Mouse (Mus musculus) mouse embryonic stem cell (cell line): Measurements from ENCODE around the gene Arsg.

Source experiments
- in situ Hi-C, 2 experiments: fragments of 300-500 bp; cut with MboI; formaldehyde crosslinking; loops; 1 replicate in 1 of 2; 3 replicates in 1 of 2; pipeline ENCODE4 v1.14.3; 2019 to 2020; ENCODE audit warnings: low sequenced_read_pairs in 2 of 2, low pct_unique_long_range_greater_than_20kb in 1 of 2, mixed read lengths in 1 of 2; ENCODE audit not compliant: unreplicated experiment in 1 of 2

The Arsg gene

DNA sequence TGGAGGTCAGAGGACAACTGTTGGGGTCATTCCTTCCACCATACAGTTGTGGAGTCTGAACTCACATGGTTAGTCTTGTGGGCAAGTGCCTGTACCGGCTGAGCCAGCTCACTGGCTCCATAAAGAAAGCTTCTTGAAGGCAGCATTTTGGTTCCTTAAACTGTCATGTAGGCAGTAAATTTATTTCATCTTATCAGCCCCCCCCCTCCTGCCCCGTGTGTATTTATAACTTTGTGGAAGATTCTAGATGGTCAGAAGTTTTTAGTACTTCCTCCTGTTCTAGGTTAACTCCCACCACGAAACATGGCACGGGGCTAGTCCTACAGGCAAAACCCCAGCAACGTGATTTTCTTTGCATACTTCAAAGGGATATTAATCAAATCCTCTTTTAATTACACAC, 51.7 kb downstream of the Arsg start:
- in situ Hi-C loops, result no loop called here

DNA sequence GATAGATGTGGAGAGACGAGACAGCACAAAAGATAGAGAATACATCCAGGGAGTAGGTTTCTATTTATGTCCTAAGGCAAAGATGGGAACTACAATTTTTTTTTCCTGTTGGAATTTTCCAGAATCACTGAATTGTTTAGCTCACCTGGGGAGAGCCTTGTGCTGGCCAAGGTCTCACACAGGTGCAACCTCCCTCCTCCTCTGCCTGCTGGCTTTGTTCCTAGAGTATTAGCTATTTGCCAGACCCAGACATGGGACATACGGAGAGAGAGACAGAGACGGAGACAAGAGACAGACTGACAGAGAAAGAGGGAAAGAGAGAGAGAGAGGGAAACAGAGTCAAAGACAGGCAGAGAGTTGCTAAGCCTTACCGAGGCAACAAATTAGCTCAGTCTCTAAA, 52.4 kb downstream of the Arsg start:
- in situ Hi-C loops, result no loop called here

DNA sequence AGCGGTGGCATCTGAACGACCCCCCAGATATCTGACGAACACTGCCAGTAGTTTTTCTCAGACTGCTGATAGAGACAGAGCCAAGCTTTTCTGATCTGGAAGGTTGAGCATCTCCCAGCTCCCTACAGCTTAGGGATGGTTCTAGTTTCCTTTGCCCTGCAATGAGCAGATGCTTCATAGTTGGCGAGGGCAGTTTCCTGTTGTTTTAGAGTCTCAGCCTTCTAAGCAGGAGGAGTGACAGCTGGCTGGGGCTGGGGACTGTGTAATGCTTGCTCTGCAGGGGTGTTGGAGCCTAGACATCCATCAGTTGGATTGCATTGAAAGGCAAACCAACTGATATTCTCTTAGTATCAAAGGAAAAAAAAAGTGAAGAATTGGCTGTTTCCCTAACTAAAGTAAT, 56.9 kb downstream of the Arsg start:
- in situ Hi-C loops, result no loop called here

GRCm38 (mm10) chr11:109535966-109536365, 62.8 kb downstream of the Arsg start:
- in situ Hi-C loops, result no loop called here

- in situ Hi-C loops, result no loop called here
Observed at GRCm38 (mm10) chr11:109536939-109537338, 63.8 kb downstream of the Arsg start.

DNA sequence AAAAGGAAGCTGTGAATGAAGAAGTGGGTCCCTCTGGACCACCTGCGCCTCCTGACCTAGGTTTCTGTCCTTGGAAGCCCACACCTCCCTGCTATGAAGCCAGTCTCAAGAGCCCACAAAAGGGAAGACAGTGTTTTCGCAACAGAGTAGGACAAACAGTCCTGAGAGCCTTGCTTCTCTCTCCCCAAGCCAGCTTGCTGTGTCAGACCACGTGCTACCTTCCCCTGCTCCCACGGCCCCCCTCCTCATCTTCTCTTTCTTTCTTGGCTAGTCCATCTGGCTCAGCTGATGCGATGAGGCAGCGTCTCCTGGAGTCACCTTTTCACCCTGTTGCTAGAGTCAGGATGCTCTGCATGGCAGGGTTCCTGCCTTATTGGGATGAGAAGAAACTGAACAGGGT, 66.1 kb downstream of the Arsg start:
- in situ Hi-C loops, result no loop called here

- in situ Hi-C loops, result no loop called here
Observed at GRCm38 (mm10) chr11:109543466-109543865, 70.3 kb downstream of the Arsg start.

DNA sequence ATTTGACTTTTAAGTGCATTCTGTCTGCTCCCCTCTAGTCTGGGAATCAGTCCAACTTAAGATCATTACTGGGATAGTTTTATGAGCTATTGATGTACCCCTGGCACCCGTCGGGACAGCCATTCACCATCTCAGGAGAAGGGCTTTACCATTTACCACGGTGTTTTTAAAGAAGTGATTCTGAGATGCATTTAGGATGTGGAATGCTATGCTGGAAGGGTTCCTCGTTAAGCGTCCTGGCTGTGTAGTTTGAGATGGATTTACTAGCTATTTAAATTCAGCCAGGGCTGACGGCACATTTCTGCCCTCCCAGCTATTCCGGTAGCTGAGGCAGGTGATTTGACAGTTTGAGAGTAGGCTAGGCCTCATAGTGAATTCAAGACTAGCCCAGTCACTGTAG, 71.3 kb downstream of the Arsg start:
- in situ Hi-C loops, result no loop called here

- in situ Hi-C loops, result no loop called here
Observed at GRCm38 (mm10) chr11:109545265-109545664, 72.1 kb downstream of the Arsg start.

DNA sequence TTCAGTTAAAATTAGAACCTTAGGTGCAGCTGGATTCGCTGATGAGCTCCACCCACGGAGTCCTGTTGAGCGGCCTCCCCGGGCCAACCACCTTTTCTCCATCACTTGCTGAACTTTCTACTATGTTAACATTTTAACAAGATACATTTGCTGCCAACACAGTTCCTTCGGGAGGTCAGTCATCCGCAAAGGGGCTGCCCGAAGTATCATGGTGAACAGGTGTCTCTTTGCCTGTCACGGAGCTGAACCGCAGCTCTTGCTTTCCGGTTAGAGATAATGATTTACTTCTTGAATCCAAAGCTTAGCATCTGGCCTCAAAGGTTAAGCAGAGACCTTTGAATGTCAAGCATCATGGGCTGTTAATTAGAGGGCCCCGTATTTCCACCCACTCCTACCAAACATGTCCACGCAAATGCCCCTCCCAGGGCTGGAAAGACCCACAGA, 72.5 kb downstream of the Arsg start:
- in situ Hi-C loops, result no loop called here

- in situ Hi-C loops, result no loop called here
Observed at GRCm38 (mm10) chr11:109546305-109547001, 73.3 kb downstream of the Arsg start.

DNA sequence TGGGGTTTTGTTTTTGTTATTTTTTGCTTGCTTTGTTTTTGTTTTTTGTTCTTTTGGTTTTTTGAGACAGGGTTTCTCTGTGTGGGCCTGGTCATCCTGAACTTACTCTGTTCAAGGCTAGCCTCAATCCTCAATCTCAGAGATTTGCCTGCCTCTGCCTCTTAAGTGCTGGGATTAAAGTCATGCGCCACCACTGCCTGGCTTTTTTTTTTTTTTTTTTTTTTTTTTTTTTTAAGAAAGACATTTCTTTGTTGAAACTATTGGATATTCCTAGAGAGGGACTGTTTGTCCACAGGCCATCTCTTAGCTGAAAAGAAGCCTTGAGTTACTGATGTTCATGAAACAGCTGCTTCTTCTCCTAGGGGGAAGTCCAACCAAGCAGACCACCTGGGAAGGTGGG, 74.5 kb downstream of the Arsg start:
- in situ Hi-C loops, result no loop called here

DNA sequence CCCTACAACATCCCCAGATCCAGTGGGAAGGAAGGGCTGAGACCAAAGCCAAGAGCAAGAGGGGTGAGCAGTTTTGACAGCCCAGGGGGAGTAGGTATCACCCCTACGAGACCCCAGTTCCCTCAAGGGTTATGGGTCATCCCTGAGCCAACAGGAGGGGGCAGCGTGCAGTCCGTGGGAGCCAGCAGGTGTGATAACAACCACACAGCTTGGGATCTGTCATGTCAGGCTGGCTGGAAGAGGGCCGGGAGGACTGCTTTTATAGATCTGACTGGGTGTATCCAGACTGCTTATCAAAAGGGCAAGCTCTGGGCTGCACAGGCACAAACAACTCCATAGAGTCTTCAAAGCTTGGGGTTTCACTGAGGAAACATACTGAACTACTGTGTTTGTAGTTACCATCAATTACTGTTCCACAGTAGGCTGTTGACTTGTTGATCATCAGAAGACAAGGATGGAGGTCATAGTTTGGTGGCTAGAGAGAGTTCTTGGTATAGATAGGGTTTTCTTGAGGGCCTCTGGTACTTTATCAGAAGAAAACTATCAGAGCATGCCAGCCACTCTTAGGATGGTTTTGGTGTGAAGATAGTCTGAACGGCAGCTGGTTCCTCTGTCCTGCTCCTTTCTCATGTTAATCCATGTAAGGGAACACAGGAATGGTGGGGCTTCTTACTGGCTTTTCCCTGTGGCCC, 76.6 kb downstream of the Arsg start:
- in situ Hi-C loops, result no loop called here

DNA sequence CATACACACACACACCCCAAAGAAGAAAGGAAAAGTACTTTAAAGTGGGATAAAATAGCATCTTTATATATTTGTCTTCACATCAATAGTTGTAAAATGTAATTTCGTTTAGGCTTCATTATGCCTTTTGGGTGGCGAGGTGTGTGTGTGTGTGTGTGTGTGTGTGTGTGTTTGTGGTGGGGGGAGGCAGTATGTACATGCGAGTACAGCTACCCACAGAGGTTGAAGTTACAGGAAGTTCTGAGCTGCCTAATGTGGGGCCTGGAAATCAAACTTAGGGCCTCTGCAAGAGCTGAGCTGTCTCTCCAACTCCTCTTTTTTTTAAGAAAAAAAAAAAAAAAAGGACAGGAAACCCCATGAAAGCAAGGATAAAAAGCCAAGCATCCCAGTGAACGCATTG, 80.7 kb downstream of the Arsg start:
- in situ Hi-C loops, result no loop called here

DNA sequence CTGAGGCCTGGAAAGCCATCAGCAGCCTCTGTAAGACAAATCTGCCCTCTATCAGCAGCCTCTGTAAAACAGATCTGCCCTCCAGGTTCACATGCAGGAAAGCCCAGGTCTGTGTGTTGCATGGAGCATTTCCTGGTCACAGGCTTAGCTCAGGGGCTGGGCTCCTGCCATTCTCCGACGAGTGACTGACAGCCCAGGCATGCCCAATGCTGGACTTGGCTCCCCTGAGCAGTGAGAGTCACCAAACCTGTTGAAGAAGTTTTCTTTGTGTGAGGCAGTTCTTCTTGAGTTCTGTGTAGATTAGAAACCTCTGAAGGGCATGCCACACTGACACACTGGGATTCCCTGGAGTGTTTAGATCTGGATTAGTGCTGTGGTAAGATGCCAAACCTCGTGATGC, 81.3 kb downstream of the Arsg start:
- in situ Hi-C loops, result no loop called here

- in situ Hi-C loops, result no loop called here
Observed at GRCm38 (mm10) chr11:109556130-109556529, 83.0 kb downstream of the Arsg start.

GRCm38 (mm10) chr11:109557419-109557818, 84.2 kb downstream of the Arsg start:
- in situ Hi-C loops, result no loop called here

DNA sequence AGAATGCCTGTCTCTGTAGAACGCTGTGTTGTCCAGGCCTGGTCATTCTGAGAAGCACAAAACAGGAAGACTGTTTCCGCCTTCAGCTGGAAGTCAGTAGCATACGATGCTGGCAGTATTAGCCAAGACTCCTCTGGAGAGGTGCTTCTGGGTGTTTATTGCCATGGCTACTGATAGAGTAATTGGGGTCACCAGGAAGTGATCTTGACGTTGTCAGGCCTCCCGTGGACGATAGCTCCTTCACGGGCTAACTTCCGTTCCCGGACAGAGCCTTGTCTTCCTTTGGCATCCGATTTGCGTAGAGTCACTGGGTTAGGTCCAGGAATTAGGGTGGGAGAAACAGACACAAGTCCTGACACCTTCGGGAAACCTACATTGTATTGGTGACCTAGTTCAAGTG, 86.1 kb downstream of the Arsg start:
- in situ Hi-C loops, result no loop called here

- in situ Hi-C loops, result no loop called here
Observed at GRCm38 (mm10) chr11:109560793-109561257, 87.7 kb downstream of the Arsg start.

DNA sequence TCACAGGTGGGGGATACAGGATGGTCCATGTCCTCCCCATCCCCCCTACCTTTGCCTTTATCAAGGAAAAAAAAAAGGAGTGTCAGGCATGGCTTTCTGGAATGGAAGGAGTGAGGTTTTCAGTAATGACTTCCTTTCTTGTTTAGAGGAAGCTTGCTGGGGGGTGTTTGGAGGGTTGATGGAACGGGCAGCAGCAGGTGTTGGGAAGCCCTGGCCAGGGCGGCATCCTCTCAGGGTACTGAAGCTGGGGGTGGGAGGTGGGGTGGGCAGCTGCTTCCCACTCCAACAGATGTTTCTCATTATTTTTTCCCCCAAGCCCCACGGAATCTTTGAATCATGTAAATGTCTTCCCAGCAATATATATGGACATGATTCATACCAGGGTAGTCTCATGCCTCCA, 88.3 kb downstream of the Arsg start:
- in situ Hi-C loops, result no loop called here
